Mouse (Mus musculus) embryonic facial prominence, embryonic 13.5 days (tissue): Measurements from ENCODE around the gene Uts2b. TPM values are rescaled to one million over a fixed set of nuclear protein-coding genes. Genes with fewer than 3 reads are reported as not detected.

Source experiments
- polyA plus RNA-seq: library from polyadenylated mRNA; unstranded; fragments of >200 nt; fragmentation: Nextera tagmentation; extraction: Ambion mirVana; gene quantifications from 2 replicates; pipeline ENCODE4 v1.2.1, GENCODE M21; 2015

Gene Uts2b
- polyA plus RNA-seq, 1 experiment from 2014 or later = 0.25 TPM

Other genes with a start within 250 kb of the Uts2b start
- gene Ostn, start 62.8 kb downstream of the Uts2b start, polyA plus RNA-seq = 1.7 and 2.0 TPM in 2 replicates
- 41.6 and 42.0 TPM in 2 replicates for gene Ccdc50, start 18.6 kb upstream of the Uts2b start, polyA plus RNA-seq